Mouse (Mus musculus): ENCODE measurements around the gene Treml1. TPM values are rescaled to one million over a fixed set of nuclear protein-coding genes. Genes with fewer than 3 reads are reported as not detected.

The Treml1 gene
- polyA plus RNA-seq, 1 experiment from 2014 or later, result 0.39 TPM

GRCm38 (mm10) chr17:48326656-48327055, 33.1 kb upstream of the Treml1 start:
- Histone ChIP-seq H3K4me3 (ENCODE audit: low read depth, low read length) (no peak overlapping the region), H3K36me3 (ENCODE audit: control insufficient read depth, insufficient read depth, low read length) (no peaks in the 10 kb centered on the region), H3K4me1 (ENCODE audit: control insufficient read depth, insufficient read depth, low read length) (no peaks in the 10 kb centered on the region), H3K27ac (ENCODE audit: low read length) (no peak overlapping the region), H3K9ac (ENCODE audit: low read depth, low read length) (no peak overlapping the region), H3K4me2 (ENCODE audit: low read length) (no peak overlapping the region), H3K9me3 (replicated peaks; ENCODE audit: control insufficient read depth, low read length, poor library complexity, severe bottlenecking) (no peaks in the 10 kb centered on the region), H3K27me3 (ENCODE audit: control insufficient read depth, insufficient read depth, low read depth, low read length) (no peaks in the 10 kb centered on the region)
- 91% methylated on average over 4 of the region's 4 CpGs for WGBS
- no peak for ATAC-seq

- no peaks in the 10 kb centered on the region for H3K4me1 ChIP-seq (ENCODE audit: control insufficient read depth, insufficient read depth, low read length)
- H3K36me3 ChIP-seq (ENCODE audit: control insufficient read depth, insufficient read depth, low read length), result no peaks in the 10 kb centered on the region
- H3K4me2 ChIP-seq (ENCODE audit: low read length), result no peak overlapping the region
- 89% methylated on average over 2 of the region's 2 CpGs for WGBS
- no peak for ATAC-seq
- H3K27me3 ChIP-seq (ENCODE audit: control insufficient read depth, insufficient read depth, low read depth, low read length), result no peaks in the 10 kb centered on the region
- H3K27ac ChIP-seq (ENCODE audit: low read length), result no peak overlapping the region
- H3K4me3 ChIP-seq (ENCODE audit: low read depth, low read length), result no peak overlapping the region
- no peaks in the 10 kb centered on the region for H3K9me3 ChIP-seq (replicated peaks; ENCODE audit: control insufficient read depth, low read length, poor library complexity, severe bottlenecking)
- no peak overlapping the region for H3K9ac ChIP-seq (ENCODE audit: low read depth, low read length)
Measured at GRCm38 (mm10) chr17:48332524-48332923, 27.2 kb upstream of the Treml1 start.

- Histone ChIP-seq H3K4me1 (ENCODE audit: control insufficient read depth, insufficient read depth, low read length) (no peaks in the 10 kb centered on the region), H3K27me3 (ENCODE audit: control insufficient read depth, insufficient read depth, low read depth, low read length) (no peaks in the 10 kb centered on the region)
- 83% methylated on average over 4 of the region's 4 CpGs for WGBS
Measured at GRCm38 (mm10) chr17:48334186-48334585, 25.5 kb upstream of the Treml1 start.

GRCm38 (mm10) chr17:48336857-48337256, 22.9 kb upstream of the Treml1 start:
- no peak for ATAC-seq
- H3K9ac ChIP-seq (ENCODE audit: low read depth, low read length), result no peak overlapping the region
- H3K27ac ChIP-seq (ENCODE audit: low read length), result no peak overlapping the region
- no peaks in the 10 kb centered on the region for H3K27me3 ChIP-seq (ENCODE audit: control insufficient read depth, insufficient read depth, low read depth, low read length)
- H3K9me3 ChIP-seq (replicated peaks; ENCODE audit: control insufficient read depth, low read length, poor library complexity, severe bottlenecking), result no peaks in the 10 kb centered on the region
- WGBS, result 2% methylated on average over 6 of the region's 6 CpGs
- H3K36me3 ChIP-seq (ENCODE audit: control insufficient read depth, insufficient read depth, low read length), result no peaks in the 10 kb centered on the region
- H3K4me2 ChIP-seq (ENCODE audit: low read length), result no peak overlapping the region
- no peaks in the 10 kb centered on the region for H3K4me1 ChIP-seq (ENCODE audit: control insufficient read depth, insufficient read depth, low read length)
- no peak overlapping the region for H3K4me3 ChIP-seq (ENCODE audit: low read depth, low read length)

More at GRCm38 (mm10) chr17:48334186-48334585, 25.5 kb upstream of the Treml1 start:
- Histone ChIP-seq H3K9ac (ENCODE audit: low read depth, low read length) (no peak overlapping the region), H3K4me3 (ENCODE audit: low read depth, low read length) (no peak overlapping the region), H3K27ac (ENCODE audit: low read length) (no peak overlapping the region), H3K4me2 (ENCODE audit: low read length) (no peak overlapping the region), H3K36me3 (ENCODE audit: control insufficient read depth, insufficient read depth, low read length) (no peaks in the 10 kb centered on the region), H3K9me3 (replicated peaks; ENCODE audit: control insufficient read depth, low read length, poor library complexity, severe bottlenecking) (no peaks in the 10 kb centered on the region)
- no peak for ATAC-seq

- no peak for ATAC-seq
- 95% methylated on average over 1 of the region's 1 CpGs for WGBS
- H3K9me3 ChIP-seq (replicated peaks; ENCODE audit: control insufficient read depth, low read length, poor library complexity, severe bottlenecking), result no peaks in the 10 kb centered on the region
Measured at GRCm38 (mm10) chr17:48340267-48340666, 19.4 kb upstream of the Treml1 start.

GRCm38 (mm10) chr17:48341947-48342346, 17.8 kb upstream of the Treml1 start:
- Histone ChIP-seq H3K4me2 (ENCODE audit: low read length) (no peak overlapping the region), H3K36me3 (ENCODE audit: control insufficient read depth, insufficient read depth, low read length) (no peaks in the 10 kb centered on the region), H3K27me3 (ENCODE audit: control insufficient read depth, insufficient read depth, low read depth, low read length) (no peaks in the 10 kb centered on the region), H3K9ac (ENCODE audit: low read depth, low read length) (no peak overlapping the region), H3K9me3 (replicated peaks; ENCODE audit: control insufficient read depth, low read length, poor library complexity, severe bottlenecking) (no peaks in the 10 kb centered on the region), H3K4me3 (ENCODE audit: low read depth, low read length) (no peak overlapping the region), H3K27ac (ENCODE audit: low read length) (no peak overlapping the region), H3K4me1 (ENCODE audit: control insufficient read depth, insufficient read depth, low read length) (no peaks in the 10 kb centered on the region)
- WGBS, result 71% methylated on average over 3 of the region's 3 CpGs
- ATAC-seq, result no peak

More at GRCm38 (mm10) chr17:48340267-48340666, 19.4 kb upstream of the Treml1 start:
- Histone ChIP-seq H3K4me2 (ENCODE audit: low read length) (no peak overlapping the region), H3K27ac (ENCODE audit: low read length) (no peak overlapping the region), H3K36me3 (ENCODE audit: control insufficient read depth, insufficient read depth, low read length) (no peaks in the 10 kb centered on the region), H3K9ac (ENCODE audit: low read depth, low read length) (no peak overlapping the region), H3K4me1 (ENCODE audit: control insufficient read depth, insufficient read depth, low read length) (no peaks in the 10 kb centered on the region), H3K4me3 (ENCODE audit: low read depth, low read length) (no peak overlapping the region), H3K27me3 (ENCODE audit: control insufficient read depth, insufficient read depth, low read depth, low read length) (no peaks in the 10 kb centered on the region)

- H3K9me3 ChIP-seq (replicated peaks; ENCODE audit: control insufficient read depth, low read length, poor library complexity, severe bottlenecking), result no peaks in the 10 kb centered on the region
- no peaks in the 10 kb centered on the region for H3K27me3 ChIP-seq (ENCODE audit: control insufficient read depth, insufficient read depth, low read depth, low read length)
- H3K36me3 ChIP-seq (ENCODE audit: control insufficient read depth, insufficient read depth, low read length), result no peaks in the 10 kb centered on the region
- no peak overlapping the region for H3K27ac ChIP-seq (ENCODE audit: low read length)
- no peak overlapping the region for H3K9ac ChIP-seq (ENCODE audit: low read depth, low read length)
- no peaks in the 10 kb centered on the region for H3K4me1 ChIP-seq (ENCODE audit: control insufficient read depth, insufficient read depth, low read length)
- WGBS, result 86% methylated on average over 2 of the region's 2 CpGs
- ATAC-seq, result no peak
- H3K4me2 ChIP-seq (ENCODE audit: low read length), result no peak overlapping the region
- no peak overlapping the region for H3K4me3 ChIP-seq (ENCODE audit: low read depth, low read length)
Measured at GRCm38 (mm10) chr17:48343065-48343464, 16.7 kb upstream of the Treml1 start.

- Histone ChIP-seq H3K4me1 (ENCODE audit: control insufficient read depth, insufficient read depth, low read length) (no peaks in the 10 kb centered on the region), H3K9me3 (replicated peaks; ENCODE audit: control insufficient read depth, low read length, poor library complexity, severe bottlenecking) (no peaks in the 10 kb centered on the region), H3K27me3 (ENCODE audit: control insufficient read depth, insufficient read depth, low read depth, low read length) (no peaks in the 10 kb centered on the region), H3K36me3 (ENCODE audit: control insufficient read depth, insufficient read depth, low read length) (no peaks in the 10 kb centered on the region), H3K27ac (ENCODE audit: low read length) (no peak overlapping the region), H3K9ac (ENCODE audit: low read depth, low read length) (no peak overlapping the region), H3K4me2 (ENCODE audit: low read length) (no peak overlapping the region), H3K4me3 (ENCODE audit: low read depth, low read length) (no peak overlapping the region)
- no peak for ATAC-seq
- WGBS, result 86% methylated on average over 4 of the region's 4 CpGs
Measured at GRCm38 (mm10) chr17:48345824-48346223, 13.9 kb upstream of the Treml1 start.

GRCm38 (mm10) chr17:48346231-48346630, 13.5 kb upstream of the Treml1 start, which contains the start of gene Trem2:
TSS of gene Trem2 (plus strand) at chr17:48346401.
- no peak within 1 kb of the TSS for H3K4me3 ChIP-seq (ENCODE audit: low read depth, low read length)
- H3K9me3 ChIP-seq (replicated peaks; ENCODE audit: control insufficient read depth, low read length, poor library complexity, severe bottlenecking), result no peaks in the 10 kb centered on the region
- H3K4me2 ChIP-seq (ENCODE audit: low read length), result no peak within 1 kb of the TSS
- H3K27ac ChIP-seq (ENCODE audit: low read length), result no peak within 1 kb of the TSS
- no peak for ATAC-seq
- H3K36me3 ChIP-seq (ENCODE audit: control insufficient read depth, insufficient read depth, low read length), result no peaks in the 10 kb centered on the region
- 90% methylated on average over 5 of the region's 5 CpGs for WGBS
- H3K9ac ChIP-seq (ENCODE audit: low read depth, low read length), result no peak within 1 kb of the TSS
- no peaks in the 10 kb centered on the region for H3K27me3 ChIP-seq (ENCODE audit: control insufficient read depth, insufficient read depth, low read depth, low read length)
- no peaks in the 10 kb centered on the region for H3K4me1 ChIP-seq (ENCODE audit: control insufficient read depth, insufficient read depth, low read length)

Data from midbrain, embryonic 16.5 days (tissue).